Mouse (Mus musculus) cerebellum, adult 2 months (tissue): ENCODE results near the gene Bms1.
A peak's percentile ranks its signal among the peaks of the same experiment; 100 is the strongest.

Experiments used
- CTCF ChIP-seq: fragments of 200-500 bp; IDR thresholded peaks from 2 replicates; pipeline ENCODE4 v1.5.1; 2011; ENCODE audit warnings: low read depth, mild to moderate bottlenecking, control low read depth, low read length, moderate library complexity, borderline replicate concordance; ENCODE audit not compliant: insufficient read depth
- POLR2A ChIP-seq: fragments of 200-500 bp; IDR thresholded peaks from 2 replicates; pipeline ENCODE4 v1.6.1; 2011; ENCODE audit warnings: low read length, control low read depth, borderline replicate concordance; ENCODE audit not compliant: insufficient read depth

GRCm38 (mm10) chr6:118455042-118455631 lies 35.9 kb upstream of the Bms1 start, which contains the start of gene Zfp248:
- TF ChIP-seq POLR2A (peak; percentile 96), CTCF (peak; percentile 40; the same call in 1 of the 2 replicates)
